Mouse (Mus musculus): ENCODE measurements around the gene Pnpla2. TPM values are rescaled to one million over a fixed set of nuclear protein-coding genes. Genes with fewer than 3 reads are reported as not detected.

Pnpla2 gene
- polyA plus RNA-seq, 1 experiment from 2014 or later: 31.9 TPM

DNA sequence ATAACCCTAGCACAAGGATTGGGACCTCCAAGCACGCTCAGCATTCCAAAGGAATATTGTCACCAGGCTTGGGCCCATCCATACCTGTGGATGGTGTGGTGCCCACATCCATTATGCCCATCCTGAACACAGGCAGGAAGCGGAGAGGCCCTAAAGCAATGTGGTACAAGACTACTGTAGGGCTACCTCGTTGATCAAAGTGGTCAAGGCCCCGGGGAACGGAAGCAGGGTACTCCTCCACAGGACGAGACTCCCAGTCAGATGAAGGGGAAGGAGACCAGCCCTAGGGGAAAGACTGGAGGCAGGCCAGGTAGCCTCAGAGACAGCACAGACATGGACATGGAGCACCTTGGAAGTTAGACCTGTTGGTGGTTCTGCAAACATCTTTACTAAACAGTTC lies 17.8 kb downstream of the Pnpla2 start:
- Histone ChIP-seq H3K36me3 (ENCODE audit: control insufficient read depth, insufficient read depth, low read length) (peaks cover 36% of the 10 kb centered on the region), H3K4me1 (ENCODE audit: control insufficient read depth, insufficient read depth, low read length) (peaks cover 52% of the 10 kb centered on the region), H3K9me3 (ENCODE audit: control insufficient read depth, low read length) (no peaks in the 10 kb centered on the region), H3K4me2 (replicated peaks; ENCODE audit: low read depth, low read length) (no peak overlapping the region), H3K9ac (ENCODE audit: low read depth, low read length) (peak overlapping the region; percentile 23; the same call in 1 of the 2 replicates), H3K27me3 (ENCODE audit: control insufficient read depth, insufficient read depth, low read length) (no peaks in the 10 kb centered on the region), H3K4me3 (ENCODE audit: low read length) (no peak overlapping the region), H3K27ac (ENCODE audit: low read depth, low read length) (no peak overlapping the region)
- ATAC-seq (ENCODE audit: low FRiP score, low TSS enrichment): no peak
- WGBS: 84% methylated on average over 6 of the region's 6 CpGs

GRCm38 (mm10) chr7:141474160-141474559 lies 19.2 kb downstream of the Pnpla2 start:
- Histone ChIP-seq H3K4me2 (replicated peaks; ENCODE audit: low read depth, low read length) (peak overlapping the region; percentile 90), H3K27ac (ENCODE audit: low read depth, low read length) (no peak overlapping the region), H3K27me3 (ENCODE audit: control insufficient read depth, insufficient read depth, low read length) (no peaks in the 10 kb centered on the region), H3K4me3 (ENCODE audit: low read length) (peak overlapping the region; percentile 85), H3K9me3 (ENCODE audit: control insufficient read depth, low read length) (no peaks in the 10 kb centered on the region), H3K4me1 (ENCODE audit: control insufficient read depth, insufficient read depth, low read length) (peaks cover 48% of the 10 kb centered on the region), H3K36me3 (ENCODE audit: control insufficient read depth, insufficient read depth, low read length) (peaks cover 36% of the 10 kb centered on the region), H3K9ac (ENCODE audit: low read depth, low read length) (peak overlapping the region; percentile 87)
- ATAC-seq (ENCODE audit: low FRiP score, low TSS enrichment): no peak
- WGBS: 8% methylated on average over 5 of the region's 5 CpGs

GRCm38 (mm10) chr7:141475011-141475804 lies 20.2 kb downstream of the Pnpla2 start, which contains the start of the genes Polr2l and Tspan4:
TSS of gene Polr2l (minus strand) at chr7:141475132.
TSS of gene Tspan4 (plus strand) at chr7:141475240.
- H3K36me3 ChIP-seq (ENCODE audit: control insufficient read depth, insufficient read depth, low read length): peaks cover 26% of the 10 kb centered on the region
- peaks cover 40% of the 10 kb centered on the region for H3K4me1 ChIP-seq (ENCODE audit: control insufficient read depth, insufficient read depth, low read length)
- peak within 1 kb of the TSS; percentile 87 for H3K9ac ChIP-seq (ENCODE audit: low read depth, low read length)
- peak within 1 kb of the TSS; percentile 95 for H3K27ac ChIP-seq (ENCODE audit: low read depth, low read length)
- H3K4me3 ChIP-seq (ENCODE audit: low read length): peak within 1 kb of the TSS; percentile 85
- no peaks in the 10 kb centered on the region for H3K27me3 ChIP-seq (ENCODE audit: control insufficient read depth, insufficient read depth, low read length)
- under 1% methylated on average over 81 of the region's 87 CpGs for WGBS
- H3K4me2 ChIP-seq (replicated peaks; ENCODE audit: low read depth, low read length): peak within 1 kb of the TSS; percentile 90
- H3K9me3 ChIP-seq (ENCODE audit: control insufficient read depth, low read length): no peaks in the 10 kb centered on the region
- ATAC-seq (ENCODE audit: low FRiP score, low TSS enrichment): peak; percentile 65

- Histone ChIP-seq H3K27ac (ENCODE audit: low read depth, low read length) (peak overlapping the region; percentile 95), H3K9me3 (ENCODE audit: control insufficient read depth, low read length) (no peaks in the 10 kb centered on the region), H3K9ac (ENCODE audit: low read depth, low read length) (peak overlapping the region; percentile 87), H3K27me3 (ENCODE audit: control insufficient read depth, insufficient read depth, low read length) (no peaks in the 10 kb centered on the region), H3K4me3 (ENCODE audit: low read length) (peak overlapping the region; percentile 85), H3K4me2 (replicated peaks; ENCODE audit: low read depth, low read length) (peak overlapping the region; percentile 90), H3K36me3 (ENCODE audit: control insufficient read depth, insufficient read depth, low read length) (peaks cover 20% of the 10 kb centered on the region), H3K4me1 (ENCODE audit: control insufficient read depth, insufficient read depth, low read length) (peaks cover 40% of the 10 kb centered on the region)
- 3% methylated on average over 12 of the region's 12 CpGs for WGBS
- no peak for ATAC-seq (ENCODE audit: low FRiP score, low TSS enrichment)
Observed at GRCm38 (mm10) chr7:141475805-141476158, 20.8 kb downstream of the Pnpla2 start.

DNA sequence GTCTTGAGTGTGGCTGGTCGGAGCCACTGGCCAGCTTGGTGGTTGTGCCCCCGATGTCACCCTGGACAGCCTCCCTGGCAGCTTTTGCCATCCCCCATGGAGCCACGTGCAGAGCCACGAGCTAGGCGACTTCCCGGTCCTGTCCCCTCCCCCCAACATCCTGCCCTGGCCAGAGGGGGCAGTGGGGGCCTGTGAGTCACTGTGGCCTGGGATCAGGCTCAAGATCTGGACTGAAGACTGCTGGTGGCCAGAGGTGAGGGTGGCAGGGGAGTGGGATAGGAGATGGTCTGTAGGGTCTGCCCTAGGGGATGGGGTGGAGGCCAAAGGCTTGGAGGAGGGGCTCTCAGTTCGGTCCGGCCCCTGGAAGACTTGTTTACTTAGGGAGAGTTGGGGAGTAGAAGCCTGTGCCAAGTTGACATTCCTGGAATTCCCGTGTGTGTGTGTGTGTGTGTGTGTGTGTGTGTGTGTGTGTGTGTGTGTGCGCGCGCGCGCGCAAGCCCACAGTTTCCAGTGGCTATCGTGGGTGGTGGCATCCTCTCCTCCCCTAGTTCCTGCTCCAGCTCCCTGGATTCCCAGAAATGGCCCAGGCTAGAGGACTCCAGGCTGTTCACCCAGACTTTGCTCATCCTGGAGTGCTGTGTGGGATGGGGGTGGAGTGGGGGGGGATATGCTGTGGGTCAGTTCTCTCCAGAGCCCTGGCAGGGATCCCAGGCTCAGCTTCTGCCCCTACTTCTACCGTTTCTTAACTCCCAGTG lies 21.4 kb downstream of the Pnpla2 start:
- H3K27ac ChIP-seq (ENCODE audit: low read depth, low read length): peak overlapping the region; percentile 95
- ATAC-seq (ENCODE audit: low FRiP score, low TSS enrichment): peak; percentile 70
- no peaks in the 10 kb centered on the region for H3K27me3 ChIP-seq (ENCODE audit: control insufficient read depth, insufficient read depth, low read length)
- peaks cover 14% of the 10 kb centered on the region for H3K36me3 ChIP-seq (ENCODE audit: control insufficient read depth, insufficient read depth, low read length)
- H3K4me3 ChIP-seq (ENCODE audit: low read length): peak overlapping the region; percentile 85
- peak overlapping the region; percentile 90 for H3K4me2 ChIP-seq (replicated peaks; ENCODE audit: low read depth, low read length)
- H3K4me1 ChIP-seq (ENCODE audit: control insufficient read depth, insufficient read depth, low read length): peaks cover 45% of the 10 kb centered on the region
- peak overlapping the region; percentile 87 for H3K9ac ChIP-seq (ENCODE audit: low read depth, low read length)
- 3% methylated on average over 10 of the region's 17 CpGs for WGBS
- H3K9me3 ChIP-seq (ENCODE audit: control insufficient read depth, low read length): no peaks in the 10 kb centered on the region

GRCm38 (mm10) chr7:141476981-141477370 lies 22.0 kb downstream of the Pnpla2 start:
- peak overlapping the region; percentile 85 for H3K4me3 ChIP-seq (ENCODE audit: low read length)
- peak overlapping the region; percentile 90 for H3K4me2 ChIP-seq (replicated peaks; ENCODE audit: low read depth, low read length)
- peak overlapping the region; percentile 25 for H3K9ac ChIP-seq (ENCODE audit: low read depth, low read length)
- no peaks in the 10 kb centered on the region for H3K27me3 ChIP-seq (ENCODE audit: control insufficient read depth, insufficient read depth, low read length)
- H3K27ac ChIP-seq (ENCODE audit: low read depth, low read length): peak overlapping the region; percentile 95
- no peaks in the 10 kb centered on the region for H3K9me3 ChIP-seq (ENCODE audit: control insufficient read depth, low read length)
- 15% methylated on average over 7 of the region's 7 CpGs for WGBS
- no peak for ATAC-seq (ENCODE audit: low FRiP score, low TSS enrichment)
- H3K36me3 ChIP-seq (ENCODE audit: control insufficient read depth, insufficient read depth, low read length): peaks cover 9% of the 10 kb centered on the region
- H3K4me1 ChIP-seq (ENCODE audit: control insufficient read depth, insufficient read depth, low read length): peaks cover 50% of the 10 kb centered on the region

- Histone ChIP-seq H3K4me1 (ENCODE audit: control insufficient read depth, insufficient read depth, low read length) (peaks cover 55% of the 10 kb centered on the region), H3K36me3 (ENCODE audit: control insufficient read depth, insufficient read depth, low read length) (peaks cover 2% of the 10 kb centered on the region; the same call in 1 of the 2 replicates), H3K27me3 (ENCODE audit: control insufficient read depth, insufficient read depth, low read length) (no peaks in the 10 kb centered on the region), H3K9me3 (ENCODE audit: control insufficient read depth, low read length) (no peaks in the 10 kb centered on the region), H3K4me3 (ENCODE audit: low read length) (no peak overlapping the region; the same call in 1 of the 2 replicates), H3K4me2 (replicated peaks; ENCODE audit: low read depth, low read length) (peak overlapping the region; percentile 90), H3K27ac (ENCODE audit: low read depth, low read length) (peak overlapping the region; percentile 95; the same call in 1 of the 2 replicates), H3K9ac (ENCODE audit: low read depth, low read length) (peak overlapping the region; percentile 40)
- no peak for ATAC-seq (ENCODE audit: low FRiP score, low TSS enrichment)
- WGBS: 37% methylated on average over 4 of the region's 4 CpGs
Observed at GRCm38 (mm10) chr7:141477578-141478269, 22.7 kb downstream of the Pnpla2 start.

- Histone ChIP-seq H3K36me3 (ENCODE audit: control insufficient read depth, insufficient read depth, low read length) (no peaks in the 10 kb centered on the region), H3K27ac (ENCODE audit: low read depth, low read length) (peak overlapping the region; percentile 95; the same call in 1 of the 2 replicates), H3K4me2 (replicated peaks; ENCODE audit: low read depth, low read length) (peak overlapping the region; percentile 90), H3K4me1 (ENCODE audit: control insufficient read depth, insufficient read depth, low read length) (peaks cover 56% of the 10 kb centered on the region), H3K4me3 (ENCODE audit: low read length) (no peak overlapping the region), H3K9ac (ENCODE audit: low read depth, low read length) (peak overlapping the region; percentile 40; the same call in 1 of the 2 replicates), H3K9me3 (ENCODE audit: control insufficient read depth, low read length) (no peaks in the 10 kb centered on the region), H3K27me3 (ENCODE audit: control insufficient read depth, insufficient read depth, low read length) (no peaks in the 10 kb centered on the region)
- ATAC-seq (ENCODE audit: low FRiP score, low TSS enrichment): no peak
- 63% methylated on average over 5 of the region's 5 CpGs for WGBS
Observed at GRCm38 (mm10) chr7:141478270-141478748, 23.3 kb downstream of the Pnpla2 start.
